Comparison of ENCODE assay signal across 18 mouse cellular contexts in genomic region chr10:86852160-86852559, GRCm38 (mm10).
A peak's percentile ranks its signal among the peaks of the same experiment; 100 is the strongest.
DNase-seq lines count a peak whose midpoint lies in the region; ATAC-seq and TF ChIP-seq lines count a peak whose summit lies in the region.
"Had no signal": no experiment of that assay in that cellular context is flagged by ENCODE, and none has a peak within 500 bp of the region (broad histone marks: within the 10 kb centered on the region; RNA-seq: fewer than 3 reads in every experiment).

No protein-coding gene starts in this region.

- no peak overlapping the region for H3K9ac ChIP-seq in hindbrain, embryonic 14.5 days
- no peak overlapping the region for H3K9ac ChIP-seq in hindbrain, embryonic 11.5 days (ENCODE audit: low read depth, low read length)
- no peak overlapping the region for H3K9ac ChIP-seq in neural tube, embryonic 14.5 days (replicated peaks; ENCODE audit: low read depth, low read length)
- no peak overlapping the region for H3K9ac ChIP-seq in hindbrain, embryonic 16.5 days (ENCODE audit: low read depth, low read length)
- H3K9ac ChIP-seq in midbrain, embryonic 16.5 days (ENCODE audit: low read depth, low read length) = no peak overlapping the region
- H3K9ac ChIP-seq: embryonic facial prominence, embryonic 12.5 days; forebrain, embryonic 12.5 days; heart, embryonic 12.5 days; intestine, embryonic 15.5 days had no signal

- 74% methylated on average over 6 of the region's 6 CpGs for WGBS in hindbrain, embryonic 14.5 days
- WGBS in hindbrain, embryonic 11.5 days = 76% methylated on average over 6 of the region's 6 CpGs
- 75% methylated on average over 6 of the region's 6 CpGs for WGBS in neural tube, embryonic 14.5 days
- 68% methylated on average over 6 of the region's 6 CpGs for WGBS in hindbrain, embryonic 16.5 days
- WGBS in midbrain, embryonic 16.5 days = 75% methylated on average over 6 of the region's 6 CpGs
- 74% methylated on average over 6 of the region's 6 CpGs for WGBS in cerebellum, adult 2 months

- H3K36me3 ChIP-seq in hindbrain, embryonic 14.5 days (replicated peaks; ENCODE audit: control insufficient read depth, insufficient read depth) = no peaks in the 10 kb centered on the region
- H3K36me3 ChIP-seq in hindbrain, embryonic 11.5 days (ENCODE audit: control insufficient read depth, insufficient read depth, low read length) = no peaks in the 10 kb centered on the region
- H3K36me3 ChIP-seq in neural tube, embryonic 14.5 days (ENCODE audit: control insufficient read depth, insufficient read depth, low read length) = no peaks in the 10 kb centered on the region
- no peaks in the 10 kb centered on the region for H3K36me3 ChIP-seq in hindbrain, embryonic 16.5 days (ENCODE audit: control insufficient read depth, insufficient read depth, low read length)
- H3K36me3 ChIP-seq in midbrain, embryonic 16.5 days (ENCODE audit: control insufficient read depth, insufficient read depth, low read length) = no peaks in the 10 kb centered on the region
- H3K36me3 ChIP-seq: embryonic facial prominence, embryonic 12.5 days; forebrain, embryonic 12.5 days; heart, embryonic 12.5 days; intestine, embryonic 15.5 days had no signal

- DNase-seq in hindbrain, embryonic 14.5 days (ENCODE audit: low spot score) = no peak
- no peak for DNase-seq in hindbrain, embryonic 11.5 days (ENCODE audit: low spot score)
- no peak for DNase-seq in neural tube, embryonic 10.5 days (ENCODE audit: extremely low spot score, low spot score)
- DNase-seq in gastrocnemius, postnatal 10 days = no peak
- no peak for DNase-seq in cerebellum, adult 2 months
- DNase-seq: adrenal gland, adult 8-10 months; adrenal gland, postnatal 36 days; cerebellum, adult 11 months; cerebellum, adult 9-10 months; cerebellum, postnatal 25 days; heart, adult 2 months had no signal

- H3K9me3 ChIP-seq in hindbrain, embryonic 14.5 days (ENCODE audit: control insufficient read depth, low read length) = no peaks in the 10 kb centered on the region
- H3K9me3 ChIP-seq in hindbrain, embryonic 11.5 days (ENCODE audit: control insufficient read depth, low read length) = no peaks in the 10 kb centered on the region
- H3K9me3 ChIP-seq in neural tube, embryonic 14.5 days (ENCODE audit: control insufficient read depth, low read length) = no peaks in the 10 kb centered on the region
- H3K9me3 ChIP-seq in hindbrain, embryonic 16.5 days (ENCODE audit: control insufficient read depth, low read length) = no peaks in the 10 kb centered on the region
- no peaks in the 10 kb centered on the region for H3K9me3 ChIP-seq in midbrain, embryonic 16.5 days (replicated peaks; ENCODE audit: control insufficient read depth, low read length, poor library complexity, severe bottlenecking)
- H3K9me3 ChIP-seq: embryonic facial prominence, embryonic 12.5 days; forebrain, embryonic 12.5 days; heart, embryonic 12.5 days; intestine, embryonic 15.5 days had no signal

- H3K4me1 ChIP-seq in hindbrain, embryonic 14.5 days (replicated peaks; ENCODE audit: control insufficient read depth, insufficient read depth, low read length) = no peaks in the 10 kb centered on the region
- no peaks in the 10 kb centered on the region for H3K4me1 ChIP-seq in hindbrain, embryonic 11.5 days (replicated peaks; ENCODE audit: control insufficient read depth, insufficient read depth, low read length)
- no peaks in the 10 kb centered on the region for H3K4me1 ChIP-seq in neural tube, embryonic 14.5 days (ENCODE audit: control insufficient read depth, insufficient read depth, low read length)
- H3K4me1 ChIP-seq in hindbrain, embryonic 16.5 days (ENCODE audit: control insufficient read depth, insufficient read depth, low read depth, low read length) = no peaks in the 10 kb centered on the region
- H3K4me1 ChIP-seq in midbrain, embryonic 16.5 days (ENCODE audit: control insufficient read depth, insufficient read depth, low read length) = no peaks in the 10 kb centered on the region
- H3K4me1 ChIP-seq in cerebellum, adult 2 months (ENCODE audit: control insufficient read depth, insufficient read depth, low read length) = no peaks in the 10 kb centered on the region
- H3K4me1 ChIP-seq: embryonic facial prominence, embryonic 12.5 days; forebrain, embryonic 12.5 days; intestine, embryonic 15.5 days had no signal

- H3K27ac ChIP-seq in hindbrain, embryonic 14.5 days = no peak overlapping the region
- H3K27ac ChIP-seq in hindbrain, embryonic 11.5 days (ENCODE audit: low read depth, low read length) = no peak overlapping the region
- H3K27ac ChIP-seq in neural tube, embryonic 14.5 days (ENCODE audit: low read depth, low read length) = no peak overlapping the region
- no peak overlapping the region for H3K27ac ChIP-seq in hindbrain, embryonic 16.5 days (ENCODE audit: low read depth, low read length)
- H3K27ac ChIP-seq in midbrain, embryonic 16.5 days (ENCODE audit: low read length) = no peak overlapping the region
- H3K27ac ChIP-seq in cerebellum, adult 2 months (ENCODE audit: insufficient read depth, low read length) = no peak overlapping the region
- H3K27ac ChIP-seq: embryonic facial prominence, embryonic 12.5 days; forebrain, embryonic 12.5 days; heart, adult 2 months; intestine, embryonic 15.5 days had no signal

- no peak for TF ChIP-seq POLR2A in cerebellum, adult 2 months (IDR thresholded peaks at IDR 0.05; ENCODE audit: borderline replicate concordance, insufficient read depth, low read length)

- peak; percentile 70 for ATAC-seq in hindbrain, embryonic 14.5 days (ENCODE audit: low FRiP score)
- ATAC-seq in hindbrain, embryonic 11.5 days (ENCODE audit: low FRiP score) = no peak
- peak; percentile 68; the same call in 1 of the 2 replicates for ATAC-seq in neural tube, embryonic 14.5 days (ENCODE audit: low read depth)
- peak; percentile 57; the same call in 1 of the 2 replicates for ATAC-seq in hindbrain, embryonic 16.5 days
- peak; percentile 14 for ATAC-seq in midbrain, embryonic 16.5 days
- ATAC-seq: intestine, embryonic 15.5 days had no signal

- no peak overlapping the region for H3K4me3 ChIP-seq in hindbrain, embryonic 14.5 days (replicated peaks; ENCODE audit: low read length)
- no peak overlapping the region for H3K4me3 ChIP-seq in hindbrain, embryonic 11.5 days (ENCODE audit: low read depth, low read length)
- no peak overlapping the region for H3K4me3 ChIP-seq in neural tube, embryonic 14.5 days (ENCODE audit: low read depth, low read length)
- no peak overlapping the region for H3K4me3 ChIP-seq in hindbrain, embryonic 16.5 days (ENCODE audit: low read length)
- no peak overlapping the region for H3K4me3 ChIP-seq in midbrain, embryonic 16.5 days (ENCODE audit: low read depth, low read length)
- no peak overlapping the region for H3K4me3 ChIP-seq in cerebellum, adult 2 months (replicated peaks; ENCODE audit: insufficient read depth, low read depth, low read length)
- H3K4me3 ChIP-seq: embryonic facial prominence, embryonic 12.5 days; forebrain, embryonic 12.5 days; heart, adult 2 months; heart, embryonic 12.5 days; intestine, embryonic 15.5 days had no signal

- no peak overlapping the region for H3K4me2 ChIP-seq in hindbrain, embryonic 14.5 days (replicated peaks)
- no peak overlapping the region for H3K4me2 ChIP-seq in hindbrain, embryonic 11.5 days (replicated peaks; ENCODE audit: low read depth, low read length)
- H3K4me2 ChIP-seq in neural tube, embryonic 14.5 days (ENCODE audit: low read depth, low read length) = no peak overlapping the region
- H3K4me2 ChIP-seq in hindbrain, embryonic 16.5 days (ENCODE audit: low read length) = no peak overlapping the region
- H3K4me2 ChIP-seq in midbrain, embryonic 16.5 days (ENCODE audit: low read length) = no peak overlapping the region
- H3K4me2 ChIP-seq: embryonic facial prominence, embryonic 12.5 days; forebrain, embryonic 12.5 days; heart, embryonic 12.5 days; intestine, embryonic 15.5 days had no signal

- no peaks in the 10 kb centered on the region for H3K27me3 ChIP-seq in hindbrain, embryonic 14.5 days (ENCODE audit: control insufficient read depth, insufficient read depth, low read length)
- H3K27me3 ChIP-seq in hindbrain, embryonic 11.5 days (ENCODE audit: control insufficient read depth, insufficient read depth, low read length) = no peaks in the 10 kb centered on the region
- no peaks in the 10 kb centered on the region for H3K27me3 ChIP-seq in neural tube, embryonic 14.5 days (ENCODE audit: control insufficient read depth, insufficient read depth, low read length)
- H3K27me3 ChIP-seq in hindbrain, embryonic 16.5 days (replicated peaks; ENCODE audit: control insufficient read depth, insufficient read depth, low read length) = no peaks in the 10 kb centered on the region
- H3K27me3 ChIP-seq in midbrain, embryonic 16.5 days (ENCODE audit: control insufficient read depth, insufficient read depth, low read depth, low read length) = no peaks in the 10 kb centered on the region
- no peaks in the 10 kb centered on the region for H3K27me3 ChIP-seq in cerebellum, adult 2 months (ENCODE audit: control insufficient read depth, insufficient read depth, low read length)
- H3K27me3 ChIP-seq: embryonic facial prominence, embryonic 12.5 days; forebrain, embryonic 12.5 days; heart, embryonic 12.5 days; intestine, embryonic 15.5 days had no signal

- no peak for TF ChIP-seq CTCF in cerebellum, adult 2 months (IDR thresholded peaks at IDR 0.05; ENCODE audit: borderline replicate concordance, insufficient read depth, low read depth, low read length)
